Mouse (Mus musculus) liver, embryonic 14.5 days (tissue): Measurements from ENCODE around the gene Zfp275.

Experiments
- CTCF ChIP-seq: IDR thresholded peaks from 2 replicates; pipeline ENCODE4 v1.5.1; 2016; ENCODE audit warnings: antibody characterized with exemption, low read depth, control low read depth
- EP300 ChIP-seq: IDR thresholded peaks from 2 replicates; pipeline ENCODE4 v1.6.1; 2016; ENCODE audit warnings: antibody characterized with exemption, low read depth

DNA sequence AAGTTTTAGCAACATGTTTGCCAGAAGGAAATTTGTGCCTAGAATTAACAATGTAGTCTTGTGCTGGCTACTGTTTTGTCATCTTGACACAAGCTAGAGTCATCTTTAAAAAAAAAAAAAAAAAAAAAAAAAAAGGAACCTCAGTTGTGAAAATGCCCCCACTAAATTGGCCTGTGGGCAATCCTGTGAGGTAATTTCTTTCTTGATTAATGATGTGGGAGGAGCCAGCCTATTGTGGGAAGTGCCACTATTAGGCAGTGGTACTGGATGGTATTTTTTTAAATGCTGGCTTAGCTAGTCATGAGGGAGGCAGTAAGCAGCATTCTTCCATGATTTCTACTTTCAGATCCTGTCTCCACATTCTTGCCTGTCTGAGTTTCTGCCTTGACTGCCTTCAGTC lies 20.9 kb downstream of the Zfp275 start:
- TF ChIP-seq CTCF (no peak), EP300 (no peak)
